Mouse (Mus musculus) megakaryocyte, embryonic 14.5 days (primary cell): ENCODE results near the gene Lrrc74b.

ENCODE experiments used
- FLI1 ChIP-seq: IDR thresholded peaks from 2 replicates; pipeline ENCODE4 v1.6.1; 2012; ENCODE audit warnings: low read length, inconsistent platforms, mixed read lengths
- GATA1 ChIP-seq: IDR thresholded peaks from 3 replicates; pipeline ENCODE4 v1.6.1; 2012; ENCODE audit warnings: mixed read lengths, low read length, inconsistent platforms, borderline replicate concordance

- TF ChIP-seq GATA1 (no peak), FLI1 (no peak)
Measured at GRCm38 (mm10) chr16:17499249-17499883, 61.7 kb downstream of the Lrrc74b start.
